Mouse (Mus musculus): ENCODE data around the gene Olfr6. TPM values are rescaled to one million over a fixed set of nuclear protein-coding genes. Genes with fewer than 3 reads are reported as not detected.

The Olfr6 gene
- not detected in 2 replicates for total RNA-seq (2023)

DNA sequence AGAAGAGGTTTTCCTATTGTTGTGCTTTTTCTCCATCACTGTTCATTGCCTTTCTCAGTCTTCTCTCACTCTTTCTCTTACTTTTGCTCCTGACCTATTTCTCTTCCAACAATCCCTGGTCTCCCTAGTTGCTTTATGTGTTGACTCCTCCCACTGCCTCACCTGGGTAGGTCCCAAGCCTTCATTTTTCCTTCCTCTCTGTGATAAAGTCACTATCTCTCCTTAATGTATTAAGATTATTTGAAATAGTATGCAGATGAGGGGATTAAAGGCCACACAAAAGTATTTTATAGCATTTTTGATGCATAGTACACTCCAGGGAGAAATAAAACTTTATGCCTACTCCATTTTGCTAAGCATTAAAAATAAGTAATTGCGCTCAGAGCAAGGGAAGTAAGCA is at the start of gene Olfr6:
TSS of gene Olfr6 (minus strand) at position 101 of the 400 bp plus-strand sequence.

DNA sequence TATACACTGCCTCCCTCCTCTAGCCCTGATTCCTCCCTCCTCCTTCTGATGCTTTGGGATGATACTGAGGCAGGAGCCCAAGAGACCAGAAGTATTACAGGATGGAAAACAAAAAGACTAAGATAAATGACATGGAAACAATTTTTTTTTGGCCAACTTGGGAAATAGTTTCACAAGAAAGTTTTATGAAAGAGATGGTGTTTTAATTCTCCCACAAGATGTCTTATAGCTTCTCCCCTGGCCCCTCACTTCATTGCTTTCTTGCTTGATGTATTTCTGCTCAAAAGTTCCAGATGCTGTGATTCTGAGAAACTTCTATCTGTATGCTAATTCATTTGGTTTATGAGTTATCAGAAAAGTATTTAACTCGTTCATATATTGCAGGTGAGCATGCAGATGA is 42.2 kb upstream of the Olfr6 start, which contains the start of gene Olfr2:
TSS of gene Olfr2 (minus strand) at position 101 of the 400 bp plus-strand sequence.

GRCm38 (mm10) chr7:106975353-106975752 is 11.6 kb upstream of the Olfr6 start, which contains the start of gene Olfr711:
Gene Olfr711, minus strand, starts transcription at chr7:106975453.

GRCm38 (mm10) chr7:106948212-106948611 is 15.5 kb downstream of the Olfr6 start, which contains the start of gene Olfr710:
Gene Olfr710, minus strand, starts transcription at chr7:106948312.

DNA sequence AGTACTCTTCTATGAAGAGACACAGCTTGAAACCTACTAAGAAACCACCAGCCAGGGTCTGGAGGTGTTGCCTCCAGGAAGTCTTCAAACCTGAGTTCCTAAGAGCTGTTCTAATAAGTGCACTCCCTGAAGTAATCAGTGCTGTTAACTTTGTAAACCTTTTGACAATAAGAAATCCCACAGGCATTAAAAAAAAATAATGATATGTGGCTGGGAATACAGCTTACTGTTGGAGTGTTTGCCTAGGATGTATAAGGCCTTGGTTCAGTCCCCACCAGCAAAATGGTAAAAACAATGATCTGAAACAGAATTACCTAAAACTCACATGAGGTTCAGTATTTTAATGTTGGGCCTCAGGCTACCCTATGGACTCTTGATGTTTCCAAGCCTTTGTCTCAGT is 31.6 kb downstream of the Olfr6 start, which contains the start of gene Olfr709-ps1:
TSS of gene Olfr709-ps1 (minus strand) at position 101 of the 400 bp plus-strand sequence.

GRCm38 (mm10) chr7:106907676-106908075 is 56.1 kb downstream of the Olfr6 start, which contains the start of gene Olfr1532-ps1:
Gene Olfr1532-ps1, plus strand, starts transcription at chr7:106908001.

Other genes starting within 250 kb of the Olfr6 start
- not detected in 2 replicates for gene Olfr695, start 247.5 kb downstream of the Olfr6 start, total RNA-seq (2023)
- not detected in 2 replicates for gene Olfr697, start 221.5 kb downstream of the Olfr6 start, total RNA-seq (2023)
- not detected in 2 replicates for gene Olfr698, start 208.5 kb downstream of the Olfr6 start, total RNA-seq (2023)
- not detected in 2 replicates for gene Olfr699, start 170.7 kb downstream of the Olfr6 start, total RNA-seq (2023)
- not detected in 2 replicates for gene Olfr700, start 155.1 kb downstream of the Olfr6 start, total RNA-seq (2023)
- not detected in 2 replicates for gene Olfr701, start 149.8 kb downstream of the Olfr6 start, total RNA-seq (2023)
- gene Olfr702, start 130.0 kb downstream of the Olfr6 start, total RNA-seq (2023) = not detected in 2 replicates
- gene Olfr703, start 120.6 kb downstream of the Olfr6 start, total RNA-seq (2023) = not detected in 2 replicates
- gene Olfr704, start 100.8 kb downstream of the Olfr6 start, total RNA-seq (2023) = not detected in 2 replicates
- gene Olfr705, start 87.0 kb downstream of the Olfr6 start, total RNA-seq (2023) = not detected in 2 replicates
- not detected in 2 replicates for gene Olfr706, start 75.8 kb downstream of the Olfr6 start, total RNA-seq (2023)
- not detected in 2 replicates for gene Olfr707, start 62.7 kb downstream of the Olfr6 start, total RNA-seq (2023)
- gene Olfr1532-ps1, start 55.9 kb downstream of the Olfr6 start, total RNA-seq (2023) = not detected in 2 replicates
- gene Olfr709-ps1, start 31.7 kb downstream of the Olfr6 start, total RNA-seq (2023) = 0.09 TPM in 1 of 2 replicates, not detected in the other
- gene Olfr710, start 15.6 kb downstream of the Olfr6 start, total RNA-seq (2023) = not detected in 2 replicates
- gene Olfr711, start 11.5 kb upstream of the Olfr6 start, total RNA-seq (2023) = not detected in 2 replicates
- not detected in 2 replicates for gene Olfr2, start 42.1 kb upstream of the Olfr6 start, total RNA-seq (2023)
- gene Olfr713, start 67.2 kb upstream of the Olfr6 start, total RNA-seq (2023) = not detected in 2 replicates
- gene Olfr714, start 107.0 kb upstream of the Olfr6 start, total RNA-seq (2023) = not detected in 2 replicates
- not detected in 2 replicates for gene Olfr17, start 129.3 kb upstream of the Olfr6 start, total RNA-seq (2023)
- not detected in 2 replicates for gene Olfr715b, start 146.4 kb upstream of the Olfr6 start, total RNA-seq (2023)
- not detected in 2 replicates for gene Olfr715, start 167.1 kb upstream of the Olfr6 start, total RNA-seq (2023)
- not detected in 2 replicates for gene Olfr716, start 174.4 kb upstream of the Olfr6 start, total RNA-seq (2023)
- gene Nlrp14, start 203.1 kb upstream of the Olfr6 start, total RNA-seq (2023) = not detected in 2 replicates
- gene Rbmxl2, start 245.5 kb upstream of the Olfr6 start, total RNA-seq (2023) = not detected in 2 replicates

All from neutrophil, adult 65 days (primary cell).